Mouse (Mus musculus) erythroblast, embryonic 14.5 days (primary cell): ENCODE data around the gene Fam229b.

Experiments used
- GATA1 ChIP-seq: IDR thresholded peaks from 2 replicates; pipeline ENCODE4 v1.6.1; 2012; ENCODE audit warnings: low read length, inconsistent platforms, mixed read lengths
- TAL1 ChIP-seq: IDR thresholded peaks from 3 replicates; pipeline ENCODE4 v1.6.1; 2012; ENCODE audit warnings: low read length, inconsistent platforms, mixed read lengths

DNA sequence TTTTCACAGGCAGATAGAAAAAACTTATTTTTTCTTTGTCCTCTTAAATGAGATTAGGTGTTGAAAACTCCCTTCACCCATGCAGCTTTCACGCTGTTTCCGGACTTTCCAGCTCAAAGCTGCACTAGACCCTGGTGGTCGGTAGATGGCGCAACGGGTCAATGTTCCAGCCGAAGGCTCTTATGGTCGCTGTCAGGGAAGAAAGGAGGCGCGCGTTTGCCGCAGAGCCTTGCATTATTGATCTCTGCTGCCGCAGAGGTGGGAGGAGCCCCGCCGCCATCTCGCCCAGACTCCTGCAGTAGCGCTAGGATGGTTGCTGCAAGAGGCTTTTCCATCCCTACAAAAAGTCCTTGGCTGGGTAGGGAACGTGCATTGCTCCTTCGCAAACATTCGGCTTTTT lies 37.4 kb upstream of the Fam229b start:
- TF ChIP-seq TAL1 (no peak), GATA1 (no peak)
